In genomic region chr13:115513914-115514313, GRCm38 (mm10) we compare ENCODE assay signal across 20 mouse cellular contexts.
DNase-seq lines count a peak whose midpoint lies in the region; ATAC-seq and TF ChIP-seq lines count a peak whose summit lies in the region.
"Had no signal": no experiment of that assay in that cellular context is flagged by ENCODE, and none has a peak within 500 bp of the region (broad histone marks: within the 10 kb centered on the region; RNA-seq: fewer than 3 reads in every experiment).

No protein-coding gene starts in this region.

- 72% methylated on average over 8 of the region's 8 CpGs for WGBS in forebrain, embryonic 14.5 days
- 55% methylated on average over 8 of the region's 8 CpGs for WGBS in forebrain, embryonic 12.5 days
- WGBS in midbrain, embryonic 14.5 days, result 16% methylated on average over 8 of the region's 8 CpGs
- WGBS in midbrain, embryonic 10.5 days, result 54% methylated on average over 8 of the region's 8 CpGs

- no peaks in the 10 kb centered on the region for H3K36me3 ChIP-seq in forebrain, embryonic 14.5 days (ENCODE audit: control insufficient read depth, insufficient read depth, low read length)
- no peaks in the 10 kb centered on the region for H3K36me3 ChIP-seq in forebrain, embryonic 12.5 days (replicated peaks)
- no peaks in the 10 kb centered on the region for H3K36me3 ChIP-seq in midbrain, embryonic 14.5 days (ENCODE audit: control insufficient read depth, insufficient read depth, low read length)
- no peaks in the 10 kb centered on the region for H3K36me3 ChIP-seq in midbrain, embryonic 10.5 days
- H3K36me3 ChIP-seq: embryonic facial prominence, embryonic 15.5 days; heart, embryonic 13.5 days had no signal

- H3K4me2 ChIP-seq in forebrain, embryonic 14.5 days (ENCODE audit: low read length), result no peak overlapping the region
- no peak overlapping the region for H3K4me2 ChIP-seq in forebrain, embryonic 12.5 days
- H3K4me2 ChIP-seq in midbrain, embryonic 14.5 days (ENCODE audit: low read length), result no peak overlapping the region
- H3K4me2 ChIP-seq: embryonic facial prominence, embryonic 15.5 days; heart, embryonic 13.5 days had no signal

- H3K4me1 ChIP-seq in forebrain, embryonic 14.5 days (ENCODE audit: control insufficient read depth, insufficient read depth, low read length), result no peaks in the 10 kb centered on the region
- no peaks in the 10 kb centered on the region for H3K4me1 ChIP-seq in forebrain, embryonic 12.5 days
- 0 out of 2 replicates have a peak, but pooled peaks cover 3% of the 10 kb centered on the region for H3K4me1 ChIP-seq in midbrain, embryonic 14.5 days (ENCODE audit: control insufficient read depth, insufficient read depth, low read length)
- peaks cover 11% of the 10 kb centered on the region for H3K4me1 ChIP-seq in midbrain, embryonic 10.5 days
- H3K4me1 ChIP-seq: embryonic facial prominence, embryonic 15.5 days; heart, embryonic 13.5 days had no signal

- no peak overlapping the region for H3K4me3 ChIP-seq in forebrain, embryonic 14.5 days (ENCODE audit: low read depth, low read length)
- no peak overlapping the region for H3K4me3 ChIP-seq in forebrain, embryonic 12.5 days (replicated peaks)
- H3K4me3 ChIP-seq in midbrain, embryonic 14.5 days (replicated peaks; ENCODE audit: low read depth, low read length), result no peak overlapping the region
- no peak overlapping the region for H3K4me3 ChIP-seq in midbrain, embryonic 10.5 days
- H3K4me3 ChIP-seq: embryonic facial prominence, embryonic 15.5 days; erythroblast, embryonic 14.5 days; heart, embryonic 13.5 days had no signal

- H3K27ac ChIP-seq in forebrain, embryonic 14.5 days (ENCODE audit: low read depth, low read length), result no peak overlapping the region
- no peak overlapping the region for H3K27ac ChIP-seq in forebrain, embryonic 12.5 days
- no peak overlapping the region for H3K27ac ChIP-seq in midbrain, embryonic 14.5 days (replicated peaks; ENCODE audit: low read depth, low read length)
- no peak overlapping the region for H3K27ac ChIP-seq in midbrain, embryonic 10.5 days (replicated peaks)
- H3K27ac ChIP-seq: embryonic facial prominence, embryonic 15.5 days; heart, embryonic 13.5 days had no signal

- ATAC-seq in forebrain, embryonic 14.5 days, result 0 out of 2 replicates have a peak, but pooled peaks have one; percentile 20
- ATAC-seq in forebrain, embryonic 12.5 days (ENCODE audit: low FRiP score), result no peak
- ATAC-seq in midbrain, embryonic 14.5 days (ENCODE audit: low FRiP score, low TSS enrichment), result no peak
- ATAC-seq: hindbrain, embryonic 16.5 days had no signal

- TF ChIP-seq CTCF in brain, embryonic 14.5 days (IDR thresholded peaks at IDR 0.05; ENCODE audit: borderline replicate concordance, extremely low read depth, insufficient read depth, insufficient read length), result no peak

- TF ChIP-seq POLR2A in brain, embryonic 14.5 days (IDR thresholded peaks at IDR 0.05; ENCODE audit: borderline replicate concordance, extremely low read depth, insufficient read depth, insufficient read length, poor library complexity, severe bottlenecking), result no peak

- H3K9ac ChIP-seq in forebrain, embryonic 14.5 days (ENCODE audit: low read length), result no peak overlapping the region
- no peak overlapping the region for H3K9ac ChIP-seq in forebrain, embryonic 12.5 days
- no peak overlapping the region for H3K9ac ChIP-seq in midbrain, embryonic 14.5 days (replicated peaks; ENCODE audit: low read length)
- H3K9ac ChIP-seq: embryonic facial prominence, embryonic 15.5 days; heart, embryonic 13.5 days had no signal

- no peaks in the 10 kb centered on the region for H3K27me3 ChIP-seq in forebrain, embryonic 14.5 days (replicated peaks; ENCODE audit: control insufficient read depth, insufficient read depth, low read length)
- no peaks in the 10 kb centered on the region for H3K27me3 ChIP-seq in forebrain, embryonic 12.5 days
- H3K27me3 ChIP-seq in midbrain, embryonic 14.5 days (ENCODE audit: control insufficient read depth, insufficient read depth, low read length), result no peaks in the 10 kb centered on the region
- H3K27me3 ChIP-seq in midbrain, embryonic 10.5 days (ENCODE audit: low read depth, poor library complexity, severe bottlenecking), result no peaks in the 10 kb centered on the region
- H3K27me3 ChIP-seq: embryonic facial prominence, embryonic 15.5 days; heart, embryonic 13.5 days had no signal

- H3K9me3 ChIP-seq in forebrain, embryonic 14.5 days (replicated peaks; ENCODE audit: control insufficient read depth, low read length), result no peaks in the 10 kb centered on the region
- no peaks in the 10 kb centered on the region for H3K9me3 ChIP-seq in forebrain, embryonic 12.5 days
- H3K9me3 ChIP-seq in midbrain, embryonic 14.5 days (ENCODE audit: control insufficient read depth, low read length), result no peaks in the 10 kb centered on the region
- no peaks in the 10 kb centered on the region for H3K9me3 ChIP-seq in midbrain, embryonic 10.5 days (replicated peaks)
- H3K9me3 ChIP-seq: embryonic facial prominence, embryonic 15.5 days; heart, embryonic 13.5 days had no signal

- peak; percentile 52 for DNase-seq in forebrain, embryonic 14.5 days (ENCODE audit: low spot score)
- DNase-seq in midbrain, embryonic 14.5 days, result peak; percentile 67
- no peak for DNase-seq in midbrain, embryonic 10.5 days (ENCODE audit: low spot score)
- DNase-seq in brain, embryonic 14.5 days (ENCODE audit: low read depth), result peak; percentile 71
- DNase-seq in brain, embryonic 18.5 days (ENCODE audit: low read depth, low spot score), result peak; percentile 32
- no peak for DNase-seq in kidney, postnatal 10 days
- DNase-seq: adrenal gland, adult 2 months; adrenal gland, postnatal 25 days; cerebellum, adult 11 months; cerebellum, adult 8-10 months; cerebellum, postnatal 14 days; gastrocnemius, postnatal 36 days; heart, adult 11 months; heart, postnatal 36 days; kidney, adult 11 months had no signal

Comparison
In these comparisons a context has a peak if more than half of its experiments do, and no peak if none do; other contexts are left out.
1. DNase-seq: peak in forebrain, embryonic 14.5 days (single experiment), midbrain, embryonic 14.5 days (single experiment), brain, embryonic 14.5 days (single experiment) and brain, embryonic 18.5 days (single experiment); none in midbrain, embryonic 10.5 days (single experiment) and kidney, postnatal 10 days (single experiment).